Mouse (Mus musculus): ENCODE data around the gene A030005K14Rik.

DNA sequence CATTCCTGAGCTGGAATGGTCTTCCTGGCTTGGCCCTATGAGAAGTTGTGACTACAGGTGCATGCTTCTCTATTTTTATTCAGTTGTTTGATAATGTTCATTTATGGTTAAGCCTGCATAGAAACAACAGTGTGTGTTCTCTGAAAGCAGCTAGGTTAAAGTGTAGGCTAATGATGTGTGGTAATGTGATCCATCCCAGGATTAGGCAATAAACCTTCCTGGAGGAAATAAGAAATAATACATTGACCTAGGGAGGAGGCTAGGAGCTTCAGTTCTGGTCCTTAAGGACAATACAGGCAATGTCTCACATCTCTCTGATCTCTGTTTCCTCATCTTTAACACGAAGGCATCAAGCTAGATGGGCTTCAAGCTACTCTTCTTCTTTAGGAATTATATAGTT lies 46.3 kb upstream of the A030005K14Rik start:
- TF ChIP-seq CTCF (conservative IDR thresholded peaks at IDR 0.05; ENCODE audit: insufficient read depth, insufficient read length, low read depth, low read length) (no peak), POLR2A (IDR thresholded peaks at IDR 0.05; ENCODE audit: low read depth, low read length) (no peak)
